In the genomic region with DNA sequence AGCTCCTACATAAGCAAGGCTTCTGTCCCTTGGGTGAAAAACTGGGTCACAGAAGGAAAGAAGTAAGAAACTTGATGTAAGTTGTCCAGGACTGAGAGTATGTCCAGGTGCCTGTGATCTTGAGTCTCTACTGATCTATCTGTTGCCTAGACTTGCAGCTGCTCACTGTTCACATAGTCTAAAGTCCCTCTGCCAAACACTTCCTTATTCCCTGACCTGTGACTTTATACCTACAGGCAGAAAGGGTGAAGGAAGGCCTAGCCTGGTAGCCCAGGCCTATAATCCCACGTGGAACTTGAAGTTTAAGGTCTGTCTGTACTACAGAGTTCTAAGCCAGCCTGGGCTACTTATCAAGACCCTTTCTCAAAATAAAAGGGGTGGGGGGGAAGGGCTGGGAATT, we compare ENCODE assay signal across 12 mouse cellular contexts.
"Had no signal": no experiment of that assay in that cellular context is flagged by ENCODE, and none has a peak within 500 bp of the region (broad histone marks: within the 10 kb centered on the region; RNA-seq: fewer than 3 reads in every experiment).

No protein-coding gene starts in this region.

- H3K27ac ChIP-seq: lung, embryonic 15.5 days; macrophage; midbrain, embryonic 10.5 days; midbrain, embryonic 12.5 days; neural tube, embryonic 13.5 days; neural tube, embryonic 15.5 days; stomach, embryonic 15.5 days; stomach, postnatal 0 days had no signal

- H3K4me3 ChIP-seq: lung, embryonic 15.5 days; midbrain, embryonic 10.5 days; midbrain, embryonic 12.5 days; myocyte; neural tube, embryonic 13.5 days; neural tube, embryonic 15.5 days; stomach, embryonic 15.5 days had no signal

- H3K27me3 ChIP-seq: lung, embryonic 15.5 days; midbrain, embryonic 12.5 days; neural tube, embryonic 13.5 days; neural tube, embryonic 15.5 days; stomach, embryonic 15.5 days had no signal

- ATAC-seq: liver, postnatal 0 days; lung, postnatal 0 days; midbrain, embryonic 16.5 days had no signal

- H3K9me3 ChIP-seq: lung, embryonic 15.5 days; midbrain, embryonic 10.5 days; midbrain, embryonic 12.5 days; neural tube, embryonic 13.5 days; neural tube, embryonic 15.5 days; stomach, embryonic 15.5 days had no signal

- H3K9ac ChIP-seq: liver, postnatal 0 days; lung, embryonic 15.5 days; midbrain, embryonic 12.5 days; neural tube, embryonic 13.5 days; neural tube, embryonic 15.5 days; stomach, embryonic 15.5 days had no signal

- H3K4me2 ChIP-seq: lung, embryonic 15.5 days; midbrain, embryonic 12.5 days; neural tube, embryonic 13.5 days; neural tube, embryonic 15.5 days; stomach, embryonic 15.5 days had no signal
